Mouse (Mus musculus): ENCODE data around the gene Carmil2. TPM values are rescaled to one million over a fixed set of nuclear protein-coding genes. Genes with fewer than 3 reads are reported as not detected.
A peak's percentile ranks its signal among the peaks of the same experiment; 100 is the strongest.

Gene Carmil2
- 1.0 and 1.1 TPM in 2 replicates for polyA plus RNA-seq (2015; fragmentation: Nextera tagmentation; extraction: Ambion mirVana)

GRCm38 (mm10) chr8:105685796-105686308 lies at the start of gene Carmil2:
Carmil2 (plus strand) TSS chr8:105686274.
- 9% methylated on average over 26 of the region's 26 CpGs for WGBS
- ATAC-seq = peak; percentile 56
- H3K9me3 ChIP-seq = no peaks in the 10 kb centered on the region
- H3K27me3 ChIP-seq (replicated peaks) = no peaks in the 10 kb centered on the region
- peak within 1 kb of the TSS; percentile 52 for H3K4me2 ChIP-seq (replicated peaks)
- peak within 1 kb of the TSS; percentile 9 for H3K4me3 ChIP-seq (replicated peaks)
- H3K4me1 ChIP-seq (replicated peaks) = peaks cover 9% of the 10 kb centered on the region; the same call in 1 of the 2 replicates
- no peak within 1 kb of the TSS for H3K27ac ChIP-seq
- peak within 1 kb of the TSS; percentile 26; the same call in 1 of the 2 replicates for H3K9ac ChIP-seq
- peaks cover 18% of the 10 kb centered on the region for H3K36me3 ChIP-seq

- ATAC-seq = peak; percentile 24
- WGBS = under 1% methylated on average over 59 of the region's 63 CpGs
- Histone ChIP-seq H3K4me3 (replicated peaks) (peak within 1 kb of the TSS; percentile 90), H3K9me3 (no peaks in the 10 kb centered on the region), H3K4me1 (replicated peaks) (peaks cover 18% of the 10 kb centered on the region), H3K27ac (peak within 1 kb of the TSS; percentile 99), H3K27me3 (replicated peaks) (no peaks in the 10 kb centered on the region), H3K4me2 (replicated peaks) (peak within 1 kb of the TSS; percentile 90), H3K36me3 (no peaks in the 10 kb centered on the region), H3K9ac (peak within 1 kb of the TSS; percentile 82)
Observed at GRCm38 (mm10) chr8:105636963-105637510, 49.0 kb upstream of the Carmil2 start, which contains the start of gene Agrp. Agrp (minus strand) TSS chr8:105637393.

- H3K9ac ChIP-seq = peak overlapping the region; percentile 82
- under 1% methylated on average over 11 of the region's 11 CpGs for WGBS
- ATAC-seq = no peak
Observed at GRCm38 (mm10) chr8:105637601-105638041, 48.5 kb upstream of the Carmil2 start.

GRCm38 (mm10) chr8:105638510-105638909 lies 47.6 kb upstream of the Carmil2 start:
- no peak for ATAC-seq
- Histone ChIP-seq H3K36me3 (peaks cover 1% of the 10 kb centered on the region; the same call in 1 of the 2 replicates), H3K4me2 (replicated peaks) (peak overlapping the region; percentile 73), H3K27me3 (replicated peaks) (no peaks in the 10 kb centered on the region), H3K4me1 (replicated peaks) (peaks cover 18% of the 10 kb centered on the region), H3K27ac (no peak overlapping the region), H3K9ac (no peak overlapping the region; the same call in 1 of the 2 replicates), H3K9me3 (no peaks in the 10 kb centered on the region), H3K4me3 (replicated peaks) (no peak overlapping the region)
- WGBS = 83% methylated on average over 4 of the region's 4 CpGs

More at GRCm38 (mm10) chr8:105637601-105638041, 48.5 kb upstream of the Carmil2 start:
- Histone ChIP-seq H3K4me2 (replicated peaks) (peak overlapping the region; percentile 73), H3K9me3 (no peaks in the 10 kb centered on the region), H3K4me1 (replicated peaks) (peaks cover 18% of the 10 kb centered on the region), H3K27me3 (replicated peaks) (no peaks in the 10 kb centered on the region), H3K27ac (peak overlapping the region; percentile 99), H3K36me3 (no peaks in the 10 kb centered on the region), H3K4me3 (replicated peaks) (peak overlapping the region; percentile 90)

GRCm38 (mm10) chr8:105639835-105640234 lies 46.2 kb upstream of the Carmil2 start:
- no peak overlapping the region for H3K9ac ChIP-seq
- peaks cover 4% of the 10 kb centered on the region; the same call in 1 of the 2 replicates for H3K36me3 ChIP-seq
- H3K4me1 ChIP-seq (replicated peaks) = peaks cover 16% of the 10 kb centered on the region
- ATAC-seq = no peak
- no peak overlapping the region for H3K27ac ChIP-seq
- 73% methylated on average over 1 of the region's 1 CpGs for WGBS
- H3K9me3 ChIP-seq = no peaks in the 10 kb centered on the region
- no peak overlapping the region for H3K4me2 ChIP-seq (replicated peaks)
- no peaks in the 10 kb centered on the region for H3K27me3 ChIP-seq (replicated peaks)
- H3K4me3 ChIP-seq (replicated peaks) = no peak overlapping the region

- no peak overlapping the region for H3K4me2 ChIP-seq (replicated peaks)
- H3K9me3 ChIP-seq = no peaks in the 10 kb centered on the region
- no peak overlapping the region for H3K9ac ChIP-seq
- 68% methylated on average over 2 of the region's 2 CpGs for WGBS
- H3K4me3 ChIP-seq (replicated peaks) = no peak overlapping the region
- no peak overlapping the region for H3K27ac ChIP-seq
- no peak for ATAC-seq
- H3K27me3 ChIP-seq (replicated peaks) = no peaks in the 10 kb centered on the region
- H3K36me3 ChIP-seq = peaks cover 9% of the 10 kb centered on the region
- peaks cover 12% of the 10 kb centered on the region for H3K4me1 ChIP-seq (replicated peaks)
Observed at GRCm38 (mm10) chr8:105640511-105640910, 45.6 kb upstream of the Carmil2 start.

- H3K9ac ChIP-seq = no peak overlapping the region
- ATAC-seq = no peak
- no peaks in the 10 kb centered on the region for H3K9me3 ChIP-seq
- H3K4me2 ChIP-seq (replicated peaks) = no peak overlapping the region
- H3K4me1 ChIP-seq (replicated peaks) = 0 out of 2 replicates have a peak, but pooled peaks cover under 1% of the 10 kb centered on the region
- H3K4me3 ChIP-seq (replicated peaks) = no peak overlapping the region
- no peak overlapping the region for H3K27ac ChIP-seq
- H3K36me3 ChIP-seq = peaks cover 14% of the 10 kb centered on the region
- H3K27me3 ChIP-seq (replicated peaks) = no peaks in the 10 kb centered on the region
- 92% methylated on average over 1 of the region's 1 CpGs for WGBS
Observed at GRCm38 (mm10) chr8:105645205-105645604, 40.9 kb upstream of the Carmil2 start.

- Histone ChIP-seq H3K9me3 (no peaks in the 10 kb centered on the region), H3K27me3 (replicated peaks) (no peaks in the 10 kb centered on the region), H3K36me3 (peaks cover 14% of the 10 kb centered on the region), H3K4me3 (replicated peaks) (no peak overlapping the region), H3K9ac (no peak overlapping the region), H3K27ac (no peak overlapping the region), H3K4me1 (replicated peaks) (no peaks in the 10 kb centered on the region), H3K4me2 (replicated peaks) (no peak overlapping the region)
- no peak for ATAC-seq
- WGBS = 95% methylated on average over 1 of the region's 1 CpGs
Observed at GRCm38 (mm10) chr8:105648929-105649328, 37.1 kb upstream of the Carmil2 start.

- H3K4me3 ChIP-seq (replicated peaks) = no peak overlapping the region
- H3K4me1 ChIP-seq (replicated peaks) = no peaks in the 10 kb centered on the region
- no peak for ATAC-seq
Observed at GRCm38 (mm10) chr8:105657641-105658040, 28.4 kb upstream of the Carmil2 start.

GRCm38 (mm10) chr8:105661167-105661566 lies 24.9 kb upstream of the Carmil2 start:
- WGBS = 75% methylated on average over 3 of the region's 3 CpGs
- no peak overlapping the region for H3K4me2 ChIP-seq (replicated peaks)
- no peaks in the 10 kb centered on the region for H3K4me1 ChIP-seq (replicated peaks)
- no peak overlapping the region for H3K4me3 ChIP-seq (replicated peaks)
- no peak overlapping the region for H3K9ac ChIP-seq
- ATAC-seq = no peak
- no peak overlapping the region for H3K27ac ChIP-seq
- peaks cover 7% of the 10 kb centered on the region for H3K36me3 ChIP-seq
- no peaks in the 10 kb centered on the region for H3K9me3 ChIP-seq
- H3K27me3 ChIP-seq (replicated peaks) = no peaks in the 10 kb centered on the region

More at GRCm38 (mm10) chr8:105657641-105658040, 28.4 kb upstream of the Carmil2 start:
- no peaks in the 10 kb centered on the region for H3K27me3 ChIP-seq (replicated peaks)
- H3K27ac ChIP-seq = no peak overlapping the region
- no peak overlapping the region for H3K9ac ChIP-seq
- H3K4me2 ChIP-seq (replicated peaks) = no peak overlapping the region
- H3K36me3 ChIP-seq = 0 out of 2 replicates have a peak, but pooled peaks cover 3% of the 10 kb centered on the region
- H3K9me3 ChIP-seq = no peaks in the 10 kb centered on the region

GRCm38 (mm10) chr8:105677891-105678290 lies 8.2 kb upstream of the Carmil2 start:
- Histone ChIP-seq H3K4me3 (replicated peaks) (no peak overlapping the region), H3K4me1 (replicated peaks) (no peaks in the 10 kb centered on the region), H3K4me2 (replicated peaks) (no peak overlapping the region), H3K9ac (no peak overlapping the region), H3K27ac (no peak overlapping the region), H3K9me3 (no peaks in the 10 kb centered on the region), H3K27me3 (replicated peaks) (no peaks in the 10 kb centered on the region), H3K36me3 (peaks cover 46% of the 10 kb centered on the region)
- 79% methylated on average over 1 of the region's 1 CpGs for WGBS
- no peak for ATAC-seq

- Histone ChIP-seq H3K4me1 (replicated peaks) (peaks cover 9% of the 10 kb centered on the region; the same call in 1 of the 2 replicates), H3K9me3 (no peaks in the 10 kb centered on the region), H3K4me2 (replicated peaks) (peak overlapping the region; percentile 52), H3K27me3 (replicated peaks) (no peaks in the 10 kb centered on the region), H3K27ac (no peak overlapping the region), H3K36me3 (peaks cover 24% of the 10 kb centered on the region), H3K9ac (no peak overlapping the region), H3K4me3 (replicated peaks) (no peak overlapping the region)
- ATAC-seq = no peak
- WGBS = 77% methylated on average over 7 of the region's 7 CpGs
Observed at GRCm38 (mm10) chr8:105685325-105685724, 749 bp upstream of the Carmil2 start.
